Mouse (Mus musculus): ENCODE measurements around the gene Cd44. TPM values are rescaled to one million over a fixed set of nuclear protein-coding genes. Genes with fewer than 3 reads are reported as not detected.

Cd44 gene
- polyA plus RNA-seq, 1 experiment, result 19.3 TPM

GRCm38 (mm10) chr2:102895197-102895596, 6.3 kb downstream of the Cd44 start:
- DNase-seq, result no peak
- WGBS, result 95% methylated on average over 1 of the region's 1 CpGs
- H3K36me3 ChIP-seq (ENCODE audit: control insufficient read depth, insufficient read depth, low read length), result no peaks in the 10 kb centered on the region
- H3K27ac ChIP-seq (ENCODE audit: control insufficient read depth, insufficient read depth, low read length), result no peak overlapping the region
- TF ChIP-seq POLR2A (IDR thresholded peaks at IDR 0.05; ENCODE audit: control insufficient read depth, extremely low read depth, insufficient read depth, low read length, poor library complexity), result no peak
- no peaks in the 10 kb centered on the region for H3K27me3 ChIP-seq (ENCODE audit: control insufficient read depth, insufficient read depth, low read length)
- peaks cover 13% of the 10 kb centered on the region for H3K4me1 ChIP-seq (replicated peaks; ENCODE audit: control insufficient read depth, insufficient read depth, low read length)
- no peak overlapping the region for H3K4me3 ChIP-seq (ENCODE audit: control insufficient read depth, insufficient read depth, low read length)

DNA sequence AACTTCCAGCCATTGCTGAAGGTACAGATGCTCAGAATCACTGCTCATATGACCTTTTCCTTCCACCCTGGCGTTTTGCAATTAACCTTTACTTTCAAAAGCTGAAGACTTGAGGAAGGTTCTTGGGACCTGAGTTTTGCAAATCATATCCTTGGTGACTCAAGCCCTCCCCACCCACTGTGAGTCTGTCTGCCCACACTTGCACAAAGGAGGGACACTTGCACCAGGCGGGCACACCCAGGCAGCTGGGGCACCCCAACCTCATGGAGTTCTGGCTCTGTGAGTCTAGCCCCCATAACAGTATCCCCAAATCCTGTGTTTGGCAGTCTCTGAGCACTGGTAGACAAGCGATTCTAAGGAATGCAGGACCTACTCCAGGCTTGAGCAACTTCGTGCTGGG, 6.7 kb downstream of the Cd44 start:
- DNase-seq, result no peak
- TF ChIP-seq POLR2A (IDR thresholded peaks at IDR 0.05; ENCODE audit: control insufficient read depth, extremely low read depth, insufficient read depth, low read length, poor library complexity) (no peak), CTCF (IDR thresholded peaks at IDR 0.05; ENCODE audit: borderline replicate concordance, control insufficient read depth, extremely low read depth, insufficient read depth, low read length, poor library complexity) (no peak)
- Histone ChIP-seq H3K4me1 (replicated peaks; ENCODE audit: control insufficient read depth, insufficient read depth, low read length) (peaks cover 13% of the 10 kb centered on the region), H3K36me3 (ENCODE audit: control insufficient read depth, insufficient read depth, low read length) (no peaks in the 10 kb centered on the region), H3K27ac (ENCODE audit: control insufficient read depth, insufficient read depth, low read length) (no peak overlapping the region), H3K4me3 (ENCODE audit: control insufficient read depth, insufficient read depth, low read length) (no peak overlapping the region), H3K27me3 (ENCODE audit: control insufficient read depth, insufficient read depth, low read length) (no peaks in the 10 kb centered on the region)
- 86% methylated on average over 4 of the region's 4 CpGs for WGBS

DNA sequence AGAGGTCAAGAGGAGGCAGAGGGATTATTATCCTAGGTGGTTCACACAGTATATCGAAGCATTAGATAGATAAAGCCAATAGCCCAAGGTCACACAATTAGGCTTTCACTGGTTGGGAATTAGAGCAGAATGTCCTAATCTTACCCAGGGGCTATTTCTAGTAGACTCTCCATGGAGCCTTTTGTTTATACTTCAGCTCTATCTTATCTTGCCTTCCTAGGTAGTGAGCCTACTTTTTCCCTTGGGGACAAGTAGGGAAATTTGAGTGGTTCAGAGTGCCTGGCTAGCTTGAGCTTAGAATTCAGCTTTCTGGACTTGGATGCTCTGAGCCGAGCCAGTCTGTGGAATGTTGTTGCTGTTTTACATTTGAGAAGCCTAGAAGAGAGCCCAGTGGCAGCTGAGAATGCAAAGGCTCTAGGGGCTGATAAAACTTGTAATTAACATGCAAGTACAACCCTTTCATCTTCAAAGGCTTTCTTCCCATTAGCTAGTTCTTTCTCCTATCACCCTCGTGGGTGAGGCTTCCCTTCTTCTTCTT, 12.7 kb downstream of the Cd44 start:
- Histone ChIP-seq H3K4me1 (replicated peaks; ENCODE audit: control insufficient read depth, insufficient read depth, low read length) (no peaks in the 10 kb centered on the region), H3K27me3 (ENCODE audit: control insufficient read depth, insufficient read depth, low read length) (no peaks in the 10 kb centered on the region), H3K4me3 (ENCODE audit: control insufficient read depth, insufficient read depth, low read length) (no peak overlapping the region), H3K27ac (ENCODE audit: control insufficient read depth, insufficient read depth, low read length) (no peak overlapping the region), H3K36me3 (ENCODE audit: control insufficient read depth, insufficient read depth, low read length) (no peaks in the 10 kb centered on the region)
- no peak for DNase-seq
- TF ChIP-seq POLR2A (IDR thresholded peaks at IDR 0.05; ENCODE audit: control insufficient read depth, extremely low read depth, insufficient read depth, low read length, poor library complexity) (no peak), CTCF (IDR thresholded peaks at IDR 0.05; ENCODE audit: borderline replicate concordance, control insufficient read depth, extremely low read depth, insufficient read depth, low read length, poor library complexity) (no peak)
- 75% methylated on average over 3 of the region's 3 CpGs for WGBS

DNA sequence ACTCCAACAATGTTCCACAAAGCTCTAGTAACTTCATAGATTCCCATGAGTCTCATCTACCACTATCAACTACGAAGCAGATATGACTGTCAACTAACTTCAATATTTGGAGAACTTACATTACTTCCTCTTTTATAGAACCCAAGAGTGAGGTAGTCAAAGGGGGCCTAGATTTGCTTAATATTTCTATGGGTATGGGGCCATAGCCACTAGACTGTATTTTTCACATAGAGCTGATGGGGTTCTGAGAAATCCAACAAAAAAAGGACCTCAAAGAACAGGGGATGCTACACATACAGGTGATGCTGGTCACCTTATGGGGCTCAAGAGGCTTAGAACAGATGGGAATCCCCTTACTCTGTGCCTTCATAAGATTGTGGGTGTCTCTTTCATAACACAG, 14.3 kb downstream of the Cd44 start:
- no peak for TF ChIP-seq POLR2A (IDR thresholded peaks at IDR 0.05; ENCODE audit: control insufficient read depth, extremely low read depth, insufficient read depth, low read length, poor library complexity)
- no peak for TF ChIP-seq CTCF (IDR thresholded peaks at IDR 0.05; ENCODE audit: borderline replicate concordance, control insufficient read depth, extremely low read depth, insufficient read depth, low read length, poor library complexity)
- Histone ChIP-seq H3K36me3 (ENCODE audit: control insufficient read depth, insufficient read depth, low read length) (no peaks in the 10 kb centered on the region), H3K27ac (ENCODE audit: control insufficient read depth, insufficient read depth, low read length) (no peak overlapping the region), H3K27me3 (ENCODE audit: control insufficient read depth, insufficient read depth, low read length) (no peaks in the 10 kb centered on the region), H3K4me1 (replicated peaks; ENCODE audit: control insufficient read depth, insufficient read depth, low read length) (no peaks in the 10 kb centered on the region), H3K4me3 (ENCODE audit: control insufficient read depth, insufficient read depth, low read length) (no peak overlapping the region)
- 20% methylated on average over 1 of the region's 1 CpGs for WGBS
- DNase-seq, result no peak

- TF ChIP-seq CTCF (IDR thresholded peaks at IDR 0.05; ENCODE audit: borderline replicate concordance, control insufficient read depth, extremely low read depth, insufficient read depth, low read length, poor library complexity) (no peak), POLR2A (IDR thresholded peaks at IDR 0.05; ENCODE audit: control insufficient read depth, extremely low read depth, insufficient read depth, low read length, poor library complexity) (no peak)
- Histone ChIP-seq H3K36me3 (ENCODE audit: control insufficient read depth, insufficient read depth, low read length) (no peaks in the 10 kb centered on the region), H3K27ac (ENCODE audit: control insufficient read depth, insufficient read depth, low read length) (no peak overlapping the region), H3K27me3 (ENCODE audit: control insufficient read depth, insufficient read depth, low read length) (no peaks in the 10 kb centered on the region), H3K4me1 (replicated peaks; ENCODE audit: control insufficient read depth, insufficient read depth, low read length) (no peaks in the 10 kb centered on the region), H3K4me3 (ENCODE audit: control insufficient read depth, insufficient read depth, low read length) (no peak overlapping the region)
- WGBS, result 19% methylated on average over 6 of the region's 6 CpGs
- DNase-seq, result no peak
Observed at GRCm38 (mm10) chr2:102886306-102886935, 15.0 kb downstream of the Cd44 start.

GRCm38 (mm10) chr2:102882597-102883272, 18.7 kb downstream of the Cd44 start:
- TF ChIP-seq CTCF (IDR thresholded peaks at IDR 0.05; ENCODE audit: borderline replicate concordance, control insufficient read depth, extremely low read depth, insufficient read depth, low read length, poor library complexity) (no peak), POLR2A (IDR thresholded peaks at IDR 0.05; ENCODE audit: control insufficient read depth, extremely low read depth, insufficient read depth, low read length, poor library complexity) (no peak)
- Histone ChIP-seq H3K27ac (ENCODE audit: control insufficient read depth, insufficient read depth, low read length) (no peak overlapping the region), H3K27me3 (ENCODE audit: control insufficient read depth, insufficient read depth, low read length) (no peaks in the 10 kb centered on the region), H3K4me1 (replicated peaks; ENCODE audit: control insufficient read depth, insufficient read depth, low read length) (no peaks in the 10 kb centered on the region), H3K36me3 (ENCODE audit: control insufficient read depth, insufficient read depth, low read length) (no peaks in the 10 kb centered on the region), H3K4me3 (ENCODE audit: control insufficient read depth, insufficient read depth, low read length) (no peak overlapping the region)
- DNase-seq, result no peak
- WGBS, result 85% methylated on average over 6 of the region's 6 CpGs

Data from thymus, adult 2 months (tissue).